Mouse (Mus musculus) MEL (cell line): ENCODE measurements around the gene Ptprr. TPM values are rescaled to one million over a fixed set of nuclear protein-coding genes. Genes with fewer than 3 reads are reported as not detected.

Experiments used
- DNase-seq: peaks from one replicate; pipeline ENCODE4 v3.0.0; 2011; ENCODE audit warnings: low read depth, low spot score
- H3K27ac ChIP-seq: 2 replicates; pipeline ENCODE4 v1.5.1; 2012; ENCODE audit warnings: low read depth, mild to moderate bottlenecking, control low read depth, low read length, moderate library complexity; ENCODE audit not compliant: control insufficient read depth
- H3K27me3 ChIP-seq, 2 experiments: fragments of 150-350 bp in 1 of 2; sonication (generic) in 1 of 2; 2 replicates each; pipeline ENCODE4 v1.6.1; 2012; ENCODE audit warnings: low read length in 2 of 2, mild to moderate bottlenecking in 2 of 2, improper control_type of control experiment in 1 of 2, moderate library complexity in 1 of 2; ENCODE audit not compliant: insufficient read depth in 2 of 2, control insufficient read depth in 1 of 2
- H3K36me3 ChIP-seq, 2 experiments: 2 replicates each; pipeline ENCODE4 v1.6.1; 2012 to 2014; ENCODE audit warnings: low read length in 2 of 2, improper control_type of control experiment in 1 of 2, inconsistent platforms in 1 of 2, mild to moderate bottlenecking in 1 of 2; ENCODE audit not compliant: insufficient read depth in 2 of 2, control insufficient read depth in 1 of 2
- H3K4me1 ChIP-seq, 2 experiments: fragments of 150-350 bp in 1 of 2; sonication (generic) in 1 of 2; 2 replicates each; pipeline ENCODE4 v1.6.1; 2012; ENCODE audit warnings: low read length in 2 of 2, improper control_type of control experiment in 1 of 2, mild to moderate bottlenecking in 1 of 2; ENCODE audit not compliant: insufficient read depth in 2 of 2, control insufficient read depth in 1 of 2
- H3K4me3 ChIP-seq, 2 experiments: fragments of 150-350 bp in 1 of 2; sonication (generic) in 1 of 2; 2 replicates each; pipeline ENCODE4 v1.5.1; 2012; ENCODE audit warnings: low read depth in 2 of 2, low read length in 2 of 2, mild to moderate bottlenecking in 2 of 2, moderate library complexity in 2 of 2, control low read depth in 1 of 2, improper control_type of control experiment in 1 of 2; ENCODE audit not compliant: control insufficient read depth in 1 of 2, insufficient read depth in 1 of 2
- H3K79me2 ChIP-seq: 2 replicates; pipeline ENCODE4 v1.6.1; 2012; ENCODE audit warnings: mild to moderate bottlenecking, low read length, moderate library complexity; ENCODE audit not compliant: control insufficient read depth, poor library complexity, insufficient read depth
- H3K9ac ChIP-seq: 2 replicates; pipeline ENCODE4 v1.6.1; 2012; ENCODE audit warnings: low read depth, mild to moderate bottlenecking, control low read depth, low read length, moderate library complexity; ENCODE audit not compliant: control insufficient read depth, poor library complexity, severe bottlenecking
- H3K9me3 ChIP-seq: fragments of 150-350 bp; sonication (generic); replicated peaks from 2 replicates; pipeline ENCODE4 v1.6.1; 2012; ENCODE audit warnings: mild to moderate bottlenecking, low read length, improper control_type of control experiment, moderate library complexity; ENCODE audit not compliant: insufficient read depth
- CTCF ChIP-seq, 3 experiments: IDR thresholded peaks in 2 of 3; conservative IDR thresholded peaks in 1 of 3; 2 replicates each; pipeline ENCODE4 v1.5.1; 2011 to 2012; ENCODE audit warnings: low read length in 3 of 3, low read depth in 2 of 3, mild to moderate bottlenecking in 2 of 3, improper control_type of control experiment in 1 of 3, inconsistent platforms in 1 of 3, mixed read lengths in 1 of 3, moderate library complexity in 1 of 3; ENCODE audit not compliant: control insufficient read depth in 1 of 3, insufficient read depth in 1 of 3, poor library complexity in 1 of 3, severe bottlenecking in 1 of 3
- E2F4 ChIP-seq: IDR thresholded peaks from 2 replicates; pipeline ENCODE4 v1.6.1; 2011; ENCODE audit warnings: low read depth, low read length, improper control_type of control experiment, borderline replicate concordance
- ELF1 ChIP-seq: IDR thresholded peaks from 2 replicates; pipeline ENCODE4 v1.6.1; 2014; ENCODE audit warnings: low read depth, mild to moderate bottlenecking, inconsistent platforms, low read length, improper control_type of control experiment, moderate library complexity
- EP300 ChIP-seq, 2 experiments: IDR thresholded peaks; 2 replicates each; pipeline ENCODE4 v1.6.1; 2011; ENCODE audit warnings: improper control_type of control experiment in 2 of 2, low read length in 2 of 2, low read depth in 1 of 2, mild to moderate bottlenecking in 1 of 2
- GABPA ChIP-seq: IDR thresholded peaks from 2 replicates; pipeline ENCODE4 v1.6.1; 2012; ENCODE audit warnings: low read depth, mild to moderate bottlenecking, inconsistent platforms, low read length, improper control_type of control experiment, moderate library complexity
- GATA1 ChIP-seq: IDR thresholded peaks from 2 replicates; pipeline ENCODE4 v1.6.1; 2011; ENCODE audit warnings: low read depth, low read length, improper control_type of control experiment
- HCFC1 ChIP-seq: IDR thresholded peaks from 2 replicates; pipeline ENCODE4 v1.6.1; 2012; ENCODE audit warnings: low read depth, mild to moderate bottlenecking, inconsistent platforms, low read length, improper control_type of control experiment, moderate library complexity
- JUND ChIP-seq: IDR thresholded peaks from 2 replicates; pipeline ENCODE4 v1.6.1; 2011; ENCODE audit warnings: low read depth, mild to moderate bottlenecking, improper control_type of control experiment, low read length
- KAT2A ChIP-seq: conservative IDR thresholded peaks from 2 replicates; pipeline ENCODE4 v1.6.1; 2012; ENCODE audit warnings: low read depth, low read length, improper control_type of control experiment, inconsistent platforms
- MAFK ChIP-seq: IDR thresholded peaks from 2 replicates; pipeline ENCODE4 v1.6.1; 2011; ENCODE audit warnings: low read depth, mild to moderate bottlenecking, low read length, improper control_type of control experiment, borderline replicate concordance
- MAZ ChIP-seq: IDR thresholded peaks from 2 replicates; pipeline ENCODE4 v1.6.1; 2012; ENCODE audit warnings: low read depth, mild to moderate bottlenecking, inconsistent platforms, low read length, improper control_type of control experiment
- MEF2A ChIP-seq: IDR thresholded peaks from 2 replicates; pipeline ENCODE4 v1.6.1; 2014; ENCODE audit warnings: low read depth, mild to moderate bottlenecking, inconsistent platforms, low read length, improper control_type of control experiment; ENCODE audit not compliant: poor library complexity, insufficient replicate concordance, severe bottlenecking; ENCODE audit errors: extremely low read depth
- MXI1 ChIP-seq: IDR thresholded peaks from 2 replicates; pipeline ENCODE4 v1.6.1; 2011; ENCODE audit warnings: mild to moderate bottlenecking, low read depth, low read length, improper control_type of control experiment
- MYB ChIP-seq: IDR thresholded peaks from 2 replicates; pipeline ENCODE4 v1.6.1; 2011; ENCODE audit warnings: mild to moderate bottlenecking, low read depth, low read length, improper control_type of control experiment
- MYC ChIP-seq: IDR thresholded peaks from 2 replicates; pipeline ENCODE4 v1.6.1; 2011; ENCODE audit warnings: low read depth, mild to moderate bottlenecking, low read length, improper control_type of control experiment, moderate library complexity
- NELFE ChIP-seq: IDR thresholded peaks from 2 replicates; pipeline ENCODE4 v1.6.1; 2011; ENCODE audit warnings: low read depth, low read length, improper control_type of control experiment
- NRF1 ChIP-seq: IDR thresholded peaks from 2 replicates; pipeline ENCODE4 v1.6.1; 2014; ENCODE audit warnings: low read depth, mild to moderate bottlenecking, inconsistent platforms, low read length, improper control_type of control experiment, moderate library complexity; ENCODE audit not compliant: poor library complexity, insufficient read depth, severe bottlenecking
- POLR2A ChIP-seq, 2 experiments: IDR thresholded peaks; 2 replicates each; pipeline ENCODE4 v1.6.1; 2011 to 2012; ENCODE audit warnings: low read length in 2 of 2, mild to moderate bottlenecking in 2 of 2, control low read depth in 1 of 2, improper control_type of control experiment in 1 of 2, low read depth in 1 of 2, moderate library complexity in 1 of 2; ENCODE audit not compliant: control insufficient read depth in 1 of 2, insufficient read depth in 1 of 2, poor library complexity in 1 of 2
- POLR2AphosphoS2 ChIP-seq: IDR thresholded peaks from 2 replicates; pipeline ENCODE4 v1.6.1; 2011; ENCODE audit warnings: low read length, improper control_type of control experiment
- POLR2AphosphoS5 ChIP-seq: IDR thresholded peaks from 2 replicates; pipeline ENCODE4 v1.6.1; 2012; ENCODE audit warnings: low read depth, borderline replicate concordance, mild to moderate bottlenecking, inconsistent platforms, low read length, moderate library complexity, mixed read lengths
- RAD21 ChIP-seq: IDR thresholded peaks from 2 replicates; pipeline ENCODE4 v1.6.1; 2011; ENCODE audit warnings: mild to moderate bottlenecking, low read depth, low read length, improper control_type of control experiment
- SMC3 ChIP-seq: IDR thresholded peaks from 2 replicates; pipeline ENCODE4 v1.6.1; 2011; ENCODE audit warnings: low read depth, low read length, improper control_type of control experiment
- TAL1 ChIP-seq: IDR thresholded peaks from 2 replicates; pipeline ENCODE4 v1.6.1; 2012; ENCODE audit warnings: mild to moderate bottlenecking, inconsistent platforms, low read length, moderate library complexity, mixed read lengths
- UBTF ChIP-seq: IDR thresholded peaks from 2 replicates; pipeline ENCODE4 v1.6.1; 2012; ENCODE audit warnings: low read depth, mild to moderate bottlenecking, inconsistent platforms, low read length, improper control_type of control experiment, moderate library complexity, borderline replicate concordance; ENCODE audit not compliant: insufficient read depth
- USF2 ChIP-seq, 2 experiments: IDR thresholded peaks; 2 replicates each; pipeline ENCODE4 v1.6.1; 2011 to 2012; ENCODE audit warnings: improper control_type of control experiment in 2 of 2, low read length in 2 of 2, borderline replicate concordance in 1 of 2, inconsistent platforms in 1 of 2, low read depth in 1 of 2, mild to moderate bottlenecking in 1 of 2; ENCODE audit not compliant: insufficient read depth in 1 of 2
- ZKSCAN1 ChIP-seq: IDR thresholded peaks from 2 replicates; pipeline ENCODE4 v1.6.1; 2012; ENCODE audit warnings: low read depth, mild to moderate bottlenecking, inconsistent platforms, low read length, improper control_type of control experiment, moderate library complexity
- ZMIZ1 ChIP-seq: IDR thresholded peaks from 2 replicates; pipeline ENCODE4 v1.6.1; 2012; ENCODE audit warnings: low read depth, mild to moderate bottlenecking, inconsistent platforms, low read length, improper control_type of control experiment, moderate library complexity
- ZNF384 ChIP-seq: IDR thresholded peaks from 2 replicates; pipeline ENCODE4 v1.6.1; 2012; ENCODE audit warnings: low read depth, mild to moderate bottlenecking, inconsistent platforms, low read length, improper control_type of control experiment
- polyA plus RNA-seq, 2 experiments: library from polyadenylated mRNA; stranded (reverse) in 1 of 2; unstranded in 1 of 2; fragments of >175 nt in 1 of 2; fragments of >200 nt in 1 of 2; gene quantifications; 2 replicates each; pipeline versions ENCODE4 v1.2.1 to v1.2.4; 2012; ENCODE audit warnings: low replicate concordance in 2 of 2, low read depth in 1 of 2; ENCODE audit not compliant: insufficient read length in 2 of 2, insufficient read depth in 1 of 2, missing spikeins in 1 of 2
- total RNA-seq: library from RNA; depleted of rRNA; stranded (reverse); fragments of 300-350 nt; gene quantifications from 2 replicates; pipeline ENCODE4 v1.2.3, GENCODE M21; 2012

Gene Ptprr
- total and polyA plus RNA-seq, 3 experiments: not detected

DNA sequence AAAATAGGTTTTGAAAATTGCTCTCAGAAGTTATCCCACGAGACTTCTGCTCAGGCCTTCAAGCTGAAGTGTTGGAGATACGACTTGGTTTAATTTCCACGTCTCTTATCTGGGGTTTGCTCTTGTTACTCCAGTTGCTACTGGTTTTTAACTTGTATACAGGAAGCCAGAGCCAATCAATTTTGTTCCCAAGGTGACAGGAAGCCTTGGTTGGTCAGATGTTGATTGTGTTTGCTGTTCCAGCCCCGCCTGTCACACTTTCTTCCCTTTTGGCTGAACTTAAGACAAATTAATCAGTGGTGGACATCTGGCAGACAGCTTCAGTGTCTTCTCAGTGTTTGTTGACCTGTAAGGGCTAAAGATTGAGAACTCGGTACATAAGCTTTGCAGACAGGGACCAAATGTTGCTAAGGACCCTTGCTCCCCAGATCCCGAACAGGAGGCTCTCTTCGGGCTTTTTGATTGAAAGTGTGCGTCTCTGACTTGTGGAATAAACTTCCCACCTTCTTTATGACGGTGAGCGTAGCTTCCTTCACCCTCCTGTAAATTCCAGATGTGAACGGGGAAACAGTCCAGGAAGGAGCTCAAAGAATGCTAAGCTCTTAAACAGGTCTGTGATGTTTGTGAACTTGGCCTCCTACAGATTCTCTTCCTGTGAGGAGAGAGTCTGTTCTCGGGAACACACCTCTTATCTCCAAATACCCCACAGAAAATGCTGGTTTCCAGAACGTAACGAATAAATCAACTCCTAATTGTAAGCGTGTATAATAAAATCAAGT lies 187.8 kb downstream of the Ptprr start:
- Histone ChIP-seq H3K36me3 (no peaks in the 10 kb centered on the region), H3K27ac (no peak overlapping the region), H3K79me2 (no peaks in the 10 kb centered on the region), H3K27me3 (no peaks in the 10 kb centered on the region), H3K4me3 (no peak overlapping the region), H3K4me1 (peaks cover 0 to 4% of the 10 kb centered on the region in 2 experiments; a peak in 1 of 4 replicates), H3K9me3 (no peaks in the 10 kb centered on the region), H3K9ac (no peak overlapping the region)
- DNase-seq: peak; percentile 47
- TF ChIP-seq GABPA (no peak), JUND (no peak), KAT2A (no peak), ZNF384 (no peak), USF2 (IDR thresholded peaks at IDR 0.05; ENCODE audit: borderline replicate concordance in 1 of 2, insufficient read depth in 1 of 2, low read depth in 1 of 2, low read length in 2 of 2) (no peak), MAFK (no peak), MAZ (no peak), MYC (no peak), E2F4 (no peak), NELFE (no peak), EP300 (IDR thresholded peaks at IDR 0.05; ENCODE audit: low read depth in 1 of 2, low read length in 2 of 2) (peak in 1 of 2 experiments; percentile 15; a peak in 1 of 4 replicates), TAL1 (peak; percentile 24), POLR2AphosphoS2 (no peak), NRF1 (no peak), GATA1 (no peak), POLR2AphosphoS5 (no peak)

DNA sequence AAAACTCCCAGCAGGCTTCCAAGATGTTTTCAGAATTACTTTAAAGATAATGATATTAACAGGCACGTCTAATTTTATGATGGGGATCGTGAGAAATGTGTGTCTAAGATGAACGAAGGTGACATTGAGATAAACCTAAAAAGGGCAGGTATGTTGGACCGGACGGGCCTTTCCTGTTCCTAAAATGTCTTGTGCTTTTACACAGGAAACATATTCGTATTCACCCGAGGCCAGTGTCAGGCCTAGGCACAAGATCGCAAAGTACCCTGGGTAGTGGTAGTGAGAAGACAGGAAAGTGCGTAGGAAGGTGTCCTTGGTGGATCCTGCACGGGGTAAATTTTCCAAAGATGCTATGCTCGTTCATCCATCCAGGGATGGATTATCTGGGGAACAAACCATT lies 188.4 kb downstream of the Ptprr start:
- no peaks in the 10 kb centered on the region for H3K79me2 ChIP-seq
- H3K4me3 ChIP-seq: no peak overlapping the region
- H3K36me3 ChIP-seq: no peaks in the 10 kb centered on the region
- no peak overlapping the region for H3K9ac ChIP-seq
- no peaks in the 10 kb centered on the region for H3K9me3 ChIP-seq
- no peaks in the 10 kb centered on the region for H3K27me3 ChIP-seq
- peaks cover 0 to 4% of the 10 kb centered on the region in 2 experiments; a peak in 1 of 4 replicates for H3K4me1 ChIP-seq
- DNase-seq: no peak
- no peak overlapping the region for H3K27ac ChIP-seq
- no peak for TF ChIP-seq SMC3
- no peak for TF ChIP-seq UBTF
- TF ChIP-seq CTCF (IDR thresholded peaks at IDR 0.05 in 2 of 3, conservative IDR thresholded peaks at IDR 0.05 in 1 of 3; ENCODE audit: control insufficient read depth in 1 of 3, insufficient read depth in 1 of 3, low read depth in 2 of 3, low read length in 3 of 3, poor library complexity in 1 of 3, severe bottlenecking in 1 of 3): no peak
- TF ChIP-seq TAL1: no peak
- no peak for TF ChIP-seq RAD21
- no peak for TF ChIP-seq HCFC1
- TF ChIP-seq NELFE: no peak
- TF ChIP-seq ZMIZ1: no peak
- TF ChIP-seq POLR2A (IDR thresholded peaks at IDR 0.05; ENCODE audit: control insufficient read depth in 1 of 2, insufficient read depth in 1 of 2, low read depth in 1 of 2, low read length in 2 of 2, poor library complexity in 1 of 2): no peak
- no peak for TF ChIP-seq ZKSCAN1
- no peak for TF ChIP-seq MEF2A
- TF ChIP-seq JUND: no peak
- TF ChIP-seq MYB: no peak
- TF ChIP-seq ELF1: no peak
- TF ChIP-seq MXI1: no peak
- TF ChIP-seq, all 39 proteins: peak for 0
